ENCODE assay signal across 26 mouse cellular contexts in the genomic region with DNA sequence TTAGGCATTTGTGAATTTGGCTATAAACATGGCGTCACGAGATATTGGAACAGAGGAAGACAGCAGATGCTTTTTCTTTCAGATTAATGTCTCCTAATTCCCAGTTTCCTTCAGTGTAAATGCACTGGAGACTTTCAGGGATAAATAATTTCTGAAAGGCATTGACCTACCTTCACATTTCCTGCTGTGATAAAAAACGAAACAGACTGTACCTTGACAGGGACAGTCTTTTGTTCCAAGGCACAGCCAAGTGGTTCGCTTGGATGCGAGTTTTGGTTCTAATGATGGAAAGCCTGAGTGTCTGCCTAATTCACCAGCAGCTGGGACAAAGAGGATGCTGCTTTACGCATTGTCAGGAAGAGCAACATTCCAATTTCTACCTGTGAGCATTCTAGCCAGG.
DNase-seq lines count a peak whose midpoint lies in the region; ATAC-seq and TF ChIP-seq lines count a peak whose summit lies in the region.
"Had no signal": no experiment of that assay in that cellular context is flagged by ENCODE, and none has a peak within 500 bp of the region (broad histone marks: within the 10 kb centered on the region; RNA-seq: fewer than 3 reads in every experiment).

No protein-coding gene starts in this region.

- no peaks in the 10 kb centered on the region for H3K9me3 ChIP-seq in neural tube, embryonic 15.5 days (replicated peaks)
- H3K9me3 ChIP-seq: forebrain, embryonic 10.5 days; forebrain, embryonic 13.5 days; heart, embryonic 12.5 days; heart, embryonic 15.5 days; hindbrain, embryonic 10.5 days; hindbrain, embryonic 13.5 days had no signal

- no peak for ATAC-seq in megakaryocyte-erythroid progenitor cell, adult 5-6 weeks (replicated peaks; ENCODE audit: low FRiP score, low TSS enrichment, poor library complexity, severe bottlenecking)
- ATAC-seq in neural tube, embryonic 15.5 days (ENCODE audit: low FRiP score): no peak
- ATAC-seq: CD4-positive, CD25-positive, alpha-beta regulatory T cell, adult 4 months; forebrain, embryonic 13.5 days; forebrain, embryonic 16.5 days; hindbrain, postnatal 0 days; inflammation-experienced regulatory T-cells, adult 6 months; intestine, embryonic 16.5 days had no signal

- H3K4me3 ChIP-seq in layer of hippocampus, adult 2 months: no peak overlapping the region
- H3K4me3 ChIP-seq in neural tube, embryonic 15.5 days (replicated peaks): no peak overlapping the region
- H3K4me3 ChIP-seq: forebrain, embryonic 10.5 days; forebrain, embryonic 13.5 days; heart, embryonic 12.5 days; heart, embryonic 15.5 days; hindbrain, embryonic 10.5 days; hindbrain, embryonic 13.5 days had no signal

- WGBS in neural tube, embryonic 15.5 days: 74% methylated on average over 6 of the region's 6 CpGs

- no peak for TF ChIP-seq CTCF in layer of hippocampus, adult 2 months (conservative IDR thresholded peaks at IDR 0.05)

- peak overlapping the region; percentile 81 for H3K27ac ChIP-seq in layer of hippocampus, adult 2 months
- H3K27ac ChIP-seq in neural tube, embryonic 15.5 days (replicated peaks): no peak overlapping the region
- H3K27ac ChIP-seq: forebrain, embryonic 10.5 days; forebrain, embryonic 13.5 days; heart, embryonic 15.5 days; hindbrain, embryonic 10.5 days; hindbrain, embryonic 13.5 days; hindbrain, postnatal 0 days had no signal

- no peaks in the 10 kb centered on the region for H3K36me3 ChIP-seq in neural tube, embryonic 15.5 days
- H3K36me3 ChIP-seq: forebrain, embryonic 10.5 days; heart, embryonic 12.5 days; heart, embryonic 15.5 days; hindbrain, embryonic 10.5 days; hindbrain, embryonic 13.5 days had no signal

- H3K27me3 ChIP-seq in neural tube, embryonic 15.5 days (replicated peaks): no peaks in the 10 kb centered on the region
- H3K27me3 ChIP-seq: forebrain, embryonic 13.5 days; heart, embryonic 12.5 days; heart, embryonic 15.5 days; hindbrain, embryonic 13.5 days had no signal

- no peak overlapping the region for H3K9ac ChIP-seq in neural tube, embryonic 15.5 days (replicated peaks)
- H3K9ac ChIP-seq: forebrain, embryonic 13.5 days; heart, embryonic 12.5 days; heart, embryonic 15.5 days; hindbrain, embryonic 13.5 days had no signal

- no peaks in the 10 kb centered on the region for H3K4me1 ChIP-seq in neural tube, embryonic 15.5 days
- H3K4me1 ChIP-seq: heart, embryonic 12.5 days; heart, embryonic 15.5 days had no signal

- no peak for DNase-seq in layer of hippocampus, adult 2 months (ENCODE audit: low spot score in 2 of 2)
- DNase-seq in layer of hippocampus, adult 18-20 months (ENCODE audit: low spot score in 2 of 2): no peak
- DNase-seq in cerebellum, adult 18-20 months: peak; percentile 26 to 35
- DNase-seq in cerebellum, adult 9-10 months: peak; percentile 51
- DNase-seq in cerebellum, postnatal 36 days: peak; percentile 9 to 33
- no peak for DNase-seq in adrenal gland, postnatal 36 days
- DNase-seq: adrenal gland, adult 2 months; adrenal gland, postnatal 14 days; gastrocnemius, postnatal 25 days; heart, adult 18-20 months; heart, postnatal 10 days; heart, postnatal 36 days; kidney, adult 18-20 months had no signal

- H3K4me2 ChIP-seq in neural tube, embryonic 15.5 days: no peak overlapping the region
- H3K4me2 ChIP-seq: forebrain, embryonic 13.5 days; heart, embryonic 12.5 days; heart, embryonic 15.5 days; hindbrain, embryonic 13.5 days had no signal

Comparison
In these comparisons a context has a peak if more than half of its experiments do, and no peak if none do; other contexts are left out.
1. DNase-seq: peak in cerebellum, adult 18-20 months (2 of 2), cerebellum, adult 9-10 months (single experiment) and cerebellum, postnatal 36 days (2 of 2); none in layer of hippocampus, adult 2 months (0 of 2), layer of hippocampus, adult 18-20 months (0 of 2) and adrenal gland, postnatal 36 days (0 of 2).